Mouse (Mus musculus): ENCODE measurements around the gene Cfap46. TPM values are rescaled to one million over a fixed set of nuclear protein-coding genes. Genes with fewer than 3 reads are reported as not detected.
A peak's percentile ranks its signal among the peaks of the same experiment; 100 is the strongest.

Cfap46 gene
- total RNA-seq, 2 experiments from 2014 or later: 3.4 to 3.9 TPM

DNA sequence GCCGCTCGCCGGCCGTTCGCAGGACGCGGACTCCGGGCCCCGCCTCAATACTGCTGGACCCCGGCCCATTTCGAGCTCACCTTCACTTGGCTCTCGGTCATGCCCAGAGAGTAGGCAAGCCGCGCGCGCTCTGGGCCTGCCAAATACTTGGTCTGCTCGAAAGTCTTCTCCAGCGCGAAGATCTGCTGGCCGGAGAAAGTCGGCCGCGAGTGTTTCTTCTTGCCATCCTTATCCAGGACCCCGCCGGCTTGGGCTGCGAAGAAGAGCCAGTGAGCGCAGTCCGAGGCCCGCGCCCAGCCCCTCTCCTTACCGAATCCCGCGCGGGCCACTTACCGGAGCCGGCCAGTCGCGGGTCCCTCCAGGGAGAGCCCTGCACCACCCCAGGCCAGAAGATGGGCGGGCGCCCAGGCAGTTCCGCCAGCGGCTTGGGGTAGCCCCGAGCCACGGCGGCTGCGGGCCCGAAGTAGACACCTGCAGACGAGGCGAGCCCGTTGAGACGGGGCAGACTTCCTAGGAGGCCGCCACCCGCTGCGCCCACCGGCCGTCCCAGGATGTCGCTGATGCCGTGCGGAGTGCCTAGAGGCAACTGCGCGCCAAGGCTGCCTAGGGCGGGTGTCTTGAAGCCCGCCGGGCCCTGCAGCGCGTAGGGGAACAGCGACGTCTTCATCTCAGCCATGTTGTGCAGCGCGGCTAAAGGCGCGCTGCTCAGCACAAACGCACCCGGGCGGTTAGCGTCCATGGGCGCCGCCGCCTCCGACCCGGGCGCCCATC is 101.6 kb downstream of the Cfap46 start:
- DNase-seq (ENCODE audit: low spot score in 2 of 2): peak; percentile 14 to 34

DNA sequence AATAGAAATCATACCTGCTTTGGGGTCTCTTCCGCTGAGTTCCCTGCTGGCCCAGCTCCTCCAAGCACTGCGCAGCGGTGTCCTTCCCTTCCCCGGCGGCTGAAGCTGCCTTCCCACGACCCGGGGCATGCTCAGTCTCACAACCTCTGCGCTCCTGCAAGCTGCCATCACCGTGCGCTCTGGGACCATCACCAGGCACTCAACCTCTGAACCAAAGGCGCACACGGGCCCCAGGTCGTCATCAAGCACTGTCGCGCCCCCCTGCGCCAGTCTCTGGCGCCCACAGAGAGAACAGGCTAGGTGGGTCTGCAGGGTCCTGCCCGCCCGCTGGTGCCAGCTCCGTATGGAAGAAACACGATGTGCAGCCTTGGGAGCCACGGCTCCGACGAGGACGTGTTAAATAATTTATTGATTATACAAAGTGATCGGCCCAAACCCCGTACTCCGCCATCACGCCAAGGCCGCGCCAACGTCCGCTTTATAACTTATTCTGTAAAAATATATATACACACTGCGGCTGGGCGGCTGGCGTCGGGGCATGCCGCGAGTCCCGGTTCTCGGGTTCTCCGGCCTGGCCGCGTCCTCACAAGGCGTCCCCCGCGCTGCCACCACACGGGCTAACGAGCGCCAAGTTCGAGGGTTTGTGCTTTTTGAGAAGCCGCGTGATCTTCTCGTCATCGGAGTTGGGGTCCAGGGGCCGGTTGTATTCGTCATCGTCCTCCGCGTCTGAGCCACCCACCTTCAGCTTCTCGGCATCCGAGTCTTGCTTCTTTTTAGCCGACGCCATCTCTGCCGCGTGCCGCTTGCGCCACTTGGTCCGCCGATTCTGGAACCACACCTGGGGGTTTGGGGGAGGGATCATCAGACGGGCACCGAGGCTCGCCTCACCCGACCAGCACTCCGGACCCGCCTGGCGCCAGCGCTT is 102.5 kb downstream of the Cfap46 start:
- DNase-seq (ENCODE audit: low spot score in 2 of 2): peak in 1 of 2 experiments; percentile 14

DNA sequence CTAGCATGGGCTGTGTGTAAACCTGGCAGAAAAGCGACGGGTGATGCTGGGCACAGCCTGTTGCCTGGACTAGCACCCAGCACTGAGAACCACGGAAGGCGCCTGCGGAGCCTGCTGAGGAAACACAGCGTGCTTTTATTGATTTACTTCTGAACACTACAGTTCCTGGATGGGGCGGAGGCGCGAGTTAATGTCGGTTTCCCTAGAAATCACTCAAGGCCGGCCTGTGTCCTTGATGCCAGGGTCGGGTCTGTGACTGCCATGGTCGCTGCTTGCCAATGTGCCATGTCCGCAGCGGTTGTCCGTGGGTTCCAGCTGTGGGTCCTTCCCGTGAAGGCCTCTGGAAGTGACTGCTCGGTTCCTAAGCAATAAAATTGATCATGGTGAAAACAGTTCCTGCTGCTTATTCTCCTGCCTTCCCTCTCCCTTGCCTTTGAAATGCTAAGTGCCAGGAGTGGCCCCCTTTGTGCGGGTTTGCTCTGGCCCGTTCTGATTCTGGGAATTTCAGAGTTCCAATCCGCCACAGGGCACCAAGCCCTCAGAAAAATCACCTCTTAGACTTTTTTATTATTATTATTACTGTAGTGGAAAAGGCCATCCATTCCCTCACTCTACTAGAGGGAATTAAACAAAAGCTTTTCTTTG is 104.2 kb downstream of the Cfap46 start:
- no peak for DNase-seq (ENCODE audit: low spot score in 2 of 2)

DNA sequence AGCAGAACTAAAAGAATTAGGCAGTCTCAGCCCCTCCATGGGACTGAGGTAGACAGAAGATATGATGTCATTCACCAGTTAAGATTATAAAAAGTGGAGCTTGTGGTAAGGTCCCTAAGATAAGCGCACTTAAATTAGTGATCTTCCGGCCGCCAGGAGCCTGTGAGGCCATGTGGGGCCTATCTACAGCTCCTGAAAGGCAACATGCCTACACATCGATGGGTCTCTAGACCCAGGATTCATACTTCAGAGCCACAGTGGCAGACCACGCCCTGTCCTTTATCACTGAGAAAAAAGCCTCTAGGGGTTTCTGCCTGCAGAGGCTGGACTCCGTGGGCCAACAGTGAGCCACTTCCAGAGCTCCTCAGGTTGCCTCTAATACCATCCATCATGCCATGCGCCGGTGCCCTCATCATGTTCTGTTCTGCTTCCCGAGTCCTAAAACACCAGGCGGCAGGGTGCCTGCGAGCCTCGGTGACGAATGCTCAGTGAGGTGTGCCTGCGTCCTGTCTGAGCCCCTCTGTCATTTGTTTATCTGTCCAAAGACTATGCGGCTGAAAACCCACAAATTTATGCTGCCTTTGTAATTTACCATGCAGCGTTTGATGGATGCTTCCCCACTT is 107.4 kb downstream of the Cfap46 start:
- no peak for DNase-seq (ENCODE audit: low spot score in 2 of 2)

- DNase-seq (ENCODE audit: low spot score in 2 of 2): no peak
Measured at GRCm38 (mm10) chr7:139572665-139573064, 111.0 kb downstream of the Cfap46 start.

DNA sequence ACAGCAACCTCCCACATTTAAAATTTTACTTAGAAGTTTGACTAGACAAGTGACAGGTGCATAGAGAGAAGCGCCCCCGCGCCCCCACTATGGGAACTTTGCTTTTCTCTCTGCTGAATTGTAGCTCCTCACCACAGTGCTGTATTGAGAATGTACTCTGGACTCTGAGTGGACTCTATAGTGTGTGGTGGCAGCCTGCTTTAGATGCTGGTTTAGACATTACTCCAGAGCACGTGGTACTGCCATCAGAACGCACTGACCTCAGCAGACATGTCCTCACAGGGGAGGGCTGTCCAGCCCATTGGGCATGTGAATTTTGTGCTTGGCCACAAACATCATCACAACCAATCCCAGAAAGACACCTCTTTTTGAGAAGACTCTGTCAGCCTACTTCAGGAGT is 112.8 kb downstream of the Cfap46 start:
- DNase-seq (ENCODE audit: low spot score in 2 of 2): no peak

DNA sequence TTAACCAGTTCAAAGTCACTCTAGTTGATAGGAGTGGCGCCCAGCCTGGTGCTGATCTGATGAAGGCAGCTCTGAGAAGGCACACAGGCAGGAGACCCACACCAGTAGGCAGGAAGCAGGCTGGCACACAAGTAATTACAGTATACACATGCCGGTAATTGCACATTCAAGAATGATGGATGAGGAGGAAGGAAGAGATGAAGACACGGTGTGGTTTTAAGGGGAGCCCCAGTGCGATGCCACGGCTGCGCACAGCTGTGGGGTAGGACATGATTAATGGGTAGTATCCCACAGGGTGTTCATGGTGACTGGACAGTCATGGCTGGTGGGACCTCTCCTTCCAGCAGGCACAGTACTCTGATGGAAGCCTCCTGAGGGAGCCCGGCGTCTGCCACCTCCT is 117.1 kb downstream of the Cfap46 start:
- DNase-seq (ENCODE audit: low spot score in 2 of 2): no peak

DNA sequence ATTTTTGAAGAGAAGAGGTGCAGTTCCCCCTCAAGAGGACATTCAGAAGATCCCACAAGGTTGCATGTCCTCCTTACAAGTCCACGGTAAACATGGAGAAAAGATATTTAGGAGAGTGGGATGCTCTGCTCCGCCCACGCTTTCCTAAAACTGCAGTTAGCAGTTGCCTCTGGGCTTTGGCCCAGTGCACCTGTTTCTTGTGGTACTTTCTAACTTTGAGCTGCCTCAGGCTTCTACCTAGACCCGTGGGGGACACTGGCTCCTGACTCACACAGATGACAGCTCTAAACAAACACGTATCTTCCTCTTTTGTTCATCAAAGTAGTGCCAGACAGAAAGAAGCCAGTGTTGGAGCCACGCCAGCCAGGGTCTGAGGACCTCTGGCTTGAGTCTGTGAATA is 117.6 kb downstream of the Cfap46 start:
- DNase-seq (ENCODE audit: low spot score in 2 of 2): no peak

GRCm38 (mm10) chr7:139564161-139564560 is 119.5 kb downstream of the Cfap46 start:
- DNase-seq (ENCODE audit: low spot score in 2 of 2): no peak

- DNase-seq (ENCODE audit: low spot score in 2 of 2): no peak
Measured at GRCm38 (mm10) chr7:139563425-139563824, 120.2 kb downstream of the Cfap46 start.

- DNase-seq (ENCODE audit: low spot score in 2 of 2): no peak
Measured at GRCm38 (mm10) chr7:139559659-139560058, 124.0 kb downstream of the Cfap46 start.

DNA sequence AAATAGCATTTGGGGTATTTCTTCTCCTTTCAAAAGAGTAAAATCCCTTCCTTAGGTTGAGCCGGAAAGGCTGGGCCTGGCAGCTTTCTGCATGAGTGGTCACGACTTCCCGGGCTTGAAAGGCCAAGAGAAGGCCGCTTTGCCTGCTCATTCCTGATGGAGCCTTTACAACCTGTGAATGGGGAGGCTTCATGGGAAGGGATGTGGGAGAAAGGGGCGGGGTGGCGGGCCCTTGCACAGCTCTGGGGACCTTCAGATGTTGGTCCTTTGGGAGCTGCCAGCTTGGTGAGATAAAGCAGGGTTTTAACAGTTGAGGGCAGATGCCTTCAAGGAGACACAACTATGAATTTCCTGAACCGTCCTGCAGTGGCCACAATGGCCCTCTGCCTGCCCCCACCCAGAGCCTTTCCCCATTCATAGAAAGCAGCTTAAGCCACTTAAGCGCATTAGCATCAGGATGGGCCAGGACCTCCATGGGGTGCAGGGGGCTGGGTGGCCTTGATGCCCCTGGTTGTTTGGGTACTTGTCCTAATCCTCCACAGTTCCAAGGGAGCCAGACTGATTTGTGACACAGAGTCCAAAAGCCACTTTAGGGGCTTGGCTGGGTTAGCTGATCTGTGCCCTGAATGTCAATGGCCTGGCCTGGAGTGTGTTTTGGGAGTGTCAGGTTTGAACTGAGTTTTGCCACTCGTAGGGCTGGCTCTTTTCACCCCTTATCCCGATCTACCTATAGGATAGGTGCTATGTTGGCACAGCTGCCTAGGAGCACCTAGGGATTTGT is 126.7 kb downstream of the Cfap46 start:
- no peak for DNase-seq (ENCODE audit: low spot score in 2 of 2)

DNA sequence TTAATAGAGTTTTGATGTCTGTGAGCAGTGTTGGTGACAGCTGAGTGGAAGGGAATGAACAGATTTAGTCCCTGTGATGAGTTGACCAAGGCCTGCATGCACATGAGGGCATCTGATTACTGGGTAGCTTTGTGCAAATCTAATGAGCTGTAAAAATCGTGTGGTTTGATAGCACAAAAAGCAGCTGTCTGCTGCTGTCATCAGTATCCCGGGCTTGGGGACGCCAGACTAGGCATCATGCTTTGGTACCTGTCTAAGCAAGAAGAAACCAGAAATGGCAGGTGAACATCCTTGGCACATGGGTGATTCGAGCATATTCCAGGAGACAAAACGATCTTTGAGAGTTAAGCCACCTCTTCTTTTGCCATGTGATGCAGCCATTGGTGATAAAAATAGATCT is 127.3 kb downstream of the Cfap46 start:
- DNase-seq (ENCODE audit: low spot score in 2 of 2): no peak

- no peak for DNase-seq (ENCODE audit: low spot score in 2 of 2)
Measured at GRCm38 (mm10) chr7:139551519-139551918, 132.1 kb downstream of the Cfap46 start.

Other genes with a start within 250 kb of the Cfap46 start
- gene Nkx6-2, start 101.0 kb downstream of the Cfap46 start, total RNA-seq (2021): under 1 TPM; 0.29 to 0.37 TPM
- 10 to 100 TPM; 47.8 to 49.8 TPM for gene Adgra1, start 150.4 kb upstream of the Cfap46 start, total RNA-seq (2021)
- gene Kndc1, start 210.9 kb upstream of the Cfap46 start, total RNA-seq (2021): 10 to 100 TPM; 49.1 to 56.1 TPM

Data from layer of hippocampus, postnatal 10 days (tissue).